Mouse (Mus musculus): ENCODE measurements around the gene Msantd3. TPM values are rescaled to one million over a fixed set of nuclear protein-coding genes. Genes with fewer than 3 reads are reported as not detected.

The Msantd3 gene
- polyA plus RNA-seq, 1 experiment from 2014 or later: 20.8 TPM

- WGBS: 38% methylated on average over 4 of the region's 4 CpGs
- no peaks in the 10 kb centered on the region for H3K27me3 ChIP-seq (ENCODE audit: control insufficient read depth, insufficient read depth, low read length)
- H3K4me2 ChIP-seq (ENCODE audit: low read depth, low read length): no peak overlapping the region
- peaks cover 8% of the 10 kb centered on the region; the same call in 1 of the 2 replicates for H3K4me1 ChIP-seq (ENCODE audit: control insufficient read depth, insufficient read depth, low read length)
- ATAC-seq (replicated peaks; ENCODE audit: extremely low read depth, insufficient read depth, low FRiP score): no peak
- no peaks in the 10 kb centered on the region for H3K9me3 ChIP-seq (replicated peaks; ENCODE audit: control insufficient read depth, low read length)
- no peaks in the 10 kb centered on the region for H3K36me3 ChIP-seq (ENCODE audit: control insufficient read depth, insufficient read depth)
- H3K9ac ChIP-seq (ENCODE audit: low read length): no peak overlapping the region
- no peak overlapping the region for H3K4me3 ChIP-seq (ENCODE audit: low read length)
- H3K27ac ChIP-seq (ENCODE audit: low read length): no peak overlapping the region
These were observed 38.7 kb downstream of the Msantd3 start for GRCm38 (mm10) chr4:48578399-48578798.

DNA sequence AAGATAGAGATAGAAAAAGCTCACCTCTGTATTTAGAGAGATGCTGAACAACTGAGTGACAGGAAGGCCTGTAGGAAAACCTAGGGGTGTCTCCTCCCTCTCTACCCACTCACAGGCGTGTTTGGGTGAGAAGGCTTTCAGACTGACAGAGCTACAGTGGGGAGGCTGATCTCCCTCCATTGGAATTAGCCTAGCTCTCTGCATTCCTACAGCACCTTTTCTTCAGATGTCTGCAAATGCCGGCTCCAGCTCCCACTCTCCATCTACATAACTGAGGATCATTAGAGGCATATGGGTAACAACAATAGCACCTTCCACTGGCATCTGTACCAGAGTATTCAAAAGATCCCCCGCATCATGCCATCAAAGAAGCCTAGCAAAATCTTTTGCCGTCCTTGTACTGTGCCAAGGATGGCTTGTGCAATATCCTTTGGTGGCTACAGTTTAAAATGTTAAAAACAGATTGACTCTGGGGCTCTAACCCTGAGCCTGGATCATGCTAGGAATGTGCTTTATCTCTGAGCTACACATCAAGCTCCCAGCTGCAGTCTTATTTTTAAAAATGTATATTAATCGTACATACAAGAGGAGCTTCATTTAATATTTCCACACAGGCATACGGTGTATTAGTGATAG is 39.9 kb downstream of the Msantd3 start:
- Histone ChIP-seq H3K9ac (ENCODE audit: low read length) (no peak overlapping the region), H3K36me3 (ENCODE audit: control insufficient read depth, insufficient read depth) (no peaks in the 10 kb centered on the region), H3K27ac (ENCODE audit: low read length) (no peak overlapping the region), H3K9me3 (replicated peaks; ENCODE audit: control insufficient read depth, low read length) (no peaks in the 10 kb centered on the region), H3K4me2 (ENCODE audit: low read depth, low read length) (no peak overlapping the region), H3K27me3 (ENCODE audit: control insufficient read depth, insufficient read depth, low read length) (no peaks in the 10 kb centered on the region), H3K4me3 (ENCODE audit: low read length) (no peak overlapping the region), H3K4me1 (ENCODE audit: control insufficient read depth, insufficient read depth, low read length) (peaks cover 6% of the 10 kb centered on the region; the same call in 1 of the 2 replicates)
- WGBS: 54% methylated on average over 6 of the region's 6 CpGs
- ATAC-seq (replicated peaks; ENCODE audit: extremely low read depth, insufficient read depth, low FRiP score): no peak

DNA sequence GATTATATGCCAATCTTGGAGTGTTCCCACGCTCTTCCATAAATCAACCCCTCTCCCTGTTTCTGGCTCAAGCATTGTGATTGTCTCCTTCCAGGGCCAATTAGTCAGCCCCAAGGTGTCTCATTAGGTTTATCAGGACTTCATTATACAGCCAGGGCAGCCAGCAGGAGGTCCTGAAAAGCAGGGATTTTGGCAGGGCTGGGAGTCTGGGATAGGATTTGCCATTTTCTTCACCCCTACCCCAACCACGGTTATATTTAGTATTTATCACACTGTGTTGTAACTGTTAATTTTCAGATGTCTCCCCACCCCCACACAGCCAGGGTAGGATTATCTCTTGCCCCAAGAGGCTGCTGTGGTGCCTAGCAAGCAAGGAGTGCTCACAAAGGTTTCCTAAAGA is 41.5 kb downstream of the Msantd3 start:
- Histone ChIP-seq H3K4me1 (ENCODE audit: control insufficient read depth, insufficient read depth, low read length) (peaks cover 10% of the 10 kb centered on the region), H3K27me3 (ENCODE audit: control insufficient read depth, insufficient read depth, low read length) (no peaks in the 10 kb centered on the region), H3K9me3 (replicated peaks; ENCODE audit: control insufficient read depth, low read length) (no peaks in the 10 kb centered on the region), H3K4me3 (ENCODE audit: low read length) (no peak overlapping the region), H3K9ac (ENCODE audit: low read length) (no peak overlapping the region), H3K4me2 (ENCODE audit: low read depth, low read length) (no peak overlapping the region), H3K27ac (ENCODE audit: low read length) (no peak overlapping the region), H3K36me3 (ENCODE audit: control insufficient read depth, insufficient read depth) (no peaks in the 10 kb centered on the region)
- ATAC-seq (replicated peaks; ENCODE audit: extremely low read depth, insufficient read depth, low FRiP score): no peak
- WGBS: 32% methylated on average over 2 of the region's 2 CpGs

DNA sequence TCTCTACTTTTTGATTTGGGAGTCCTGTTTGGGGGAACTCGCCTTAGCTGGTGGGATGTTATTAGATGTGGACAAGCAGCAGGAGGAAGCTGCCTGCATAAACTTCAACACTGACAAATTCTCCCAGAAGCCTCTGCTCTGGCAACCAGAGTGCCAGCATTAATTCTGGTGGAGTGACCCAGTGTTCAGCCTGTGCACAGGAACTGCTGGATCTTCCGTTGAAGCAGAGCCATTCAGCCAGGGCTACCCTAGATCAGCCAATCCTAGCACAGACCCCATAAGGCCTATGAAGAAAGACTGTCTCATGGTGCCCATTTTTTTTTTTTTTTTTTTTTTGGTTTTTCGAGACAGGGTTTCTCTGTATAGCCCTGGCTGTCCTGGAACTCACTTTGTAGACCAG is 42.3 kb downstream of the Msantd3 start:
- Histone ChIP-seq H3K4me2 (ENCODE audit: low read depth, low read length) (no peak overlapping the region), H3K4me3 (ENCODE audit: low read length) (no peak overlapping the region), H3K27ac (ENCODE audit: low read length) (no peak overlapping the region), H3K9ac (ENCODE audit: low read length) (no peak overlapping the region), H3K36me3 (ENCODE audit: control insufficient read depth, insufficient read depth) (no peaks in the 10 kb centered on the region), H3K9me3 (replicated peaks; ENCODE audit: control insufficient read depth, low read length) (no peaks in the 10 kb centered on the region), H3K27me3 (ENCODE audit: control insufficient read depth, insufficient read depth, low read length) (no peaks in the 10 kb centered on the region), H3K4me1 (ENCODE audit: control insufficient read depth, insufficient read depth, low read length) (peaks cover 16% of the 10 kb centered on the region)
- no peak for ATAC-seq (replicated peaks; ENCODE audit: extremely low read depth, insufficient read depth, low FRiP score)
- 82% methylated on average over 2 of the region's 3 CpGs for WGBS

GRCm38 (mm10) chr4:48582941-48583340 is 43.2 kb downstream of the Msantd3 start:
- H3K27ac ChIP-seq (ENCODE audit: low read length): no peak overlapping the region
- H3K9me3 ChIP-seq (replicated peaks; ENCODE audit: control insufficient read depth, low read length): peaks cover 4% of the 10 kb centered on the region
- 75% methylated on average over 2 of the region's 2 CpGs for WGBS
- peaks cover 16% of the 10 kb centered on the region for H3K4me1 ChIP-seq (ENCODE audit: control insufficient read depth, insufficient read depth, low read length)
- no peak for ATAC-seq (replicated peaks; ENCODE audit: extremely low read depth, insufficient read depth, low FRiP score)
- H3K4me2 ChIP-seq (ENCODE audit: low read depth, low read length): no peak overlapping the region
- peaks cover 3% of the 10 kb centered on the region for H3K36me3 ChIP-seq (ENCODE audit: control insufficient read depth, insufficient read depth)
- no peaks in the 10 kb centered on the region for H3K27me3 ChIP-seq (ENCODE audit: control insufficient read depth, insufficient read depth, low read length)
- no peak overlapping the region for H3K4me3 ChIP-seq (ENCODE audit: low read length)
- no peak overlapping the region for H3K9ac ChIP-seq (ENCODE audit: low read length)

- peak within 1 kb of the TSS; percentile 86 for H3K27ac ChIP-seq (ENCODE audit: low read length)
- WGBS: 1% methylated on average over 49 of the region's 64 CpGs
- H3K9ac ChIP-seq (ENCODE audit: low read length): peak within 1 kb of the TSS; percentile 88
- H3K9me3 ChIP-seq (replicated peaks; ENCODE audit: control insufficient read depth, low read length): peaks cover 4% of the 10 kb centered on the region
- ATAC-seq (replicated peaks; ENCODE audit: extremely low read depth, insufficient read depth, low FRiP score): peak; percentile 83
- peak within 1 kb of the TSS; percentile 81 for H3K4me2 ChIP-seq (ENCODE audit: low read depth, low read length)
- H3K27me3 ChIP-seq (ENCODE audit: control insufficient read depth, insufficient read depth, low read length): no peaks in the 10 kb centered on the region
- H3K36me3 ChIP-seq (ENCODE audit: control insufficient read depth, insufficient read depth): peaks cover 3% of the 10 kb centered on the region
- H3K4me3 ChIP-seq (ENCODE audit: low read length): peak within 1 kb of the TSS; percentile 71
- H3K4me1 ChIP-seq (ENCODE audit: control insufficient read depth, insufficient read depth, low read length): peaks cover 16% of the 10 kb centered on the region
These were observed 44.9 kb downstream of the Msantd3 start, which contains the start of gene Tmeff1 for GRCm38 (mm10) chr4:48584421-48585240. Gene Tmeff1, plus strand, starts transcription at chr4:48585174.

GRCm38 (mm10) chr4:48585241-48586098 is 45.7 kb downstream of the Msantd3 start:
- ATAC-seq (replicated peaks; ENCODE audit: extremely low read depth, insufficient read depth, low FRiP score): peak; percentile 80
- peak overlapping the region; percentile 86 for H3K27ac ChIP-seq (ENCODE audit: low read length)
- under 1% methylated on average over 85 of the region's 92 CpGs for WGBS

DNA sequence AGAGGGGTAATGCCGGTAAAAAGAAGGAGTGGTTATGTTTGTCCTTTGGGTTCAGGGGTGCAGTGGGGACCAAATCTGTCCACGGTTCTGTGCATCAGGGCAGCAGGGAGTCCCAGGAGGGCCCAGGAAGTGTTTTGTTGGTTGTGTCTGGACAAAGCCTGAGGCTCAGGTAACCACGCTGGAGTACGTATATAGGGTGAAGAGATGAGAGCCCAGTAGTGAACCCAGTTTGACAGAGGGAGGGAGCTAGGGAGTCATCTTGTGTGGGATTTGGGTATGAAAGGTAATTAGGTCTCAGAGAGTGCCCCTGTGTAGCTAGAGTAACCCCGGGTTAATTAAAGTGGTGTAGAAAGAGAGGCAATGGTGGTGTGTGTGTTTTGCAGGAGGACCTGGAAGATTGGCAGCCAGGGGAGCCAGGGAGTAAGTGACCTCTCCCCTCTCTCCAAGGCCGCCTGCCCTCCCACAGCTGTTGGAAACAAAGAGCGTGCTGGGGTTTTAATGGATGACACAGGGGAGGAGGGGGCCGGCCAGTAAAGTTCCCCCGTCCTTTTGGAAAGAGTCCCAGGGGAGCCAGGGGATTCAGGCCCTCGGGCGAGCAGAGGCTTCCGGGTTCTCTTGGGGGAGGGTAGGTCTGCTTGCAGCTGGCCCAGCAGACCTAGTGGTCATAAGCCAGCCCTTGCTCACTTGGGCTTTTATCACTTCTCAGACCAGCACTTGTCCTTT is 46.5 kb downstream of the Msantd3 start:
- H3K9me3 ChIP-seq (replicated peaks; ENCODE audit: control insufficient read depth, low read length): peaks cover 4% of the 10 kb centered on the region
- WGBS: 5% methylated on average over 12 of the region's 12 CpGs
- no peaks in the 10 kb centered on the region for H3K27me3 ChIP-seq (ENCODE audit: control insufficient read depth, insufficient read depth, low read length)
- H3K36me3 ChIP-seq (ENCODE audit: control insufficient read depth, insufficient read depth): peaks cover 3% of the 10 kb centered on the region
- ATAC-seq (replicated peaks; ENCODE audit: extremely low read depth, insufficient read depth, low FRiP score): peak; percentile 12; the same call in 1 of the 2 replicates
- peak overlapping the region; percentile 88 for H3K9ac ChIP-seq (ENCODE audit: low read length)
- peak overlapping the region; percentile 71 for H3K4me3 ChIP-seq (ENCODE audit: low read length)
- peak overlapping the region; percentile 86 for H3K27ac ChIP-seq (ENCODE audit: low read length)
- peaks cover 13% of the 10 kb centered on the region for H3K4me1 ChIP-seq (ENCODE audit: control insufficient read depth, insufficient read depth, low read length)
- H3K4me2 ChIP-seq (ENCODE audit: low read depth, low read length): peak overlapping the region; percentile 81

More at GRCm38 (mm10) chr4:48585241-48586098, 45.7 kb downstream of the Msantd3 start:
- H3K27me3 ChIP-seq (ENCODE audit: control insufficient read depth, insufficient read depth, low read length): no peaks in the 10 kb centered on the region
- H3K4me2 ChIP-seq (ENCODE audit: low read depth, low read length): peak overlapping the region; percentile 81
- H3K4me3 ChIP-seq (ENCODE audit: low read length): peak overlapping the region; percentile 71
- H3K36me3 ChIP-seq (ENCODE audit: control insufficient read depth, insufficient read depth): peaks cover 3% of the 10 kb centered on the region
- peak overlapping the region; percentile 88 for H3K9ac ChIP-seq (ENCODE audit: low read length)
- H3K4me1 ChIP-seq (ENCODE audit: control insufficient read depth, insufficient read depth, low read length): peaks cover 13% of the 10 kb centered on the region
- peaks cover 4% of the 10 kb centered on the region for H3K9me3 ChIP-seq (replicated peaks; ENCODE audit: control insufficient read depth, low read length)

Data from heart, embryonic 16.5 days (tissue).